Mouse (Mus musculus): Measurements from ENCODE around the gene Ipo13. TPM values are rescaled to one million over a fixed set of nuclear protein-coding genes. Genes with fewer than 3 reads are reported as not detected.
A peak's percentile ranks its signal among the peaks of the same experiment; 100 is the strongest.

Ipo13 gene
- total RNA-seq, 2 experiments from 2014 or later: 124 to 135 TPM

GRCm38 (mm10) chr4:117915489-117916105 lies 798 bp upstream of the Ipo13 start:
- no peak for DNase-seq (ENCODE audit: low spot score in 2 of 2)

- peak in 1 of 2 experiments; percentile 42 for DNase-seq (ENCODE audit: low spot score in 2 of 2)
Observed at GRCm38 (mm10) chr4:117914031-117914430, 768 bp downstream of the Ipo13 start.

GRCm38 (mm10) chr4:117913421-117913820 lies 1.4 kb downstream of the Ipo13 start:
- no peak for DNase-seq (ENCODE audit: low spot score in 2 of 2)

- DNase-seq (ENCODE audit: low spot score in 2 of 2): no peak
Observed at GRCm38 (mm10) chr4:117912685-117913273, 2.0 kb downstream of the Ipo13 start.

GRCm38 (mm10) chr4:117912131-117912561 lies 2.7 kb downstream of the Ipo13 start:
- no peak for DNase-seq (ENCODE audit: low spot score in 2 of 2)

- no peak for DNase-seq (ENCODE audit: low spot score in 2 of 2)
Observed at GRCm38 (mm10) chr4:117908834-117909453, 5.9 kb downstream of the Ipo13 start.

- no peak for DNase-seq (ENCODE audit: low spot score in 2 of 2)
Observed at GRCm38 (mm10) chr4:117906196-117906595, 8.6 kb downstream of the Ipo13 start.

GRCm38 (mm10) chr4:117904761-117905160 lies 10.0 kb downstream of the Ipo13 start:
- DNase-seq (ENCODE audit: low spot score in 2 of 2): no peak

GRCm38 (mm10) chr4:117904094-117904493 lies 10.7 kb downstream of the Ipo13 start:
- no peak for DNase-seq (ENCODE audit: low spot score in 2 of 2)

GRCm38 (mm10) chr4:117898111-117898510 lies 16.7 kb downstream of the Ipo13 start:
- no peak for DNase-seq (ENCODE audit: low spot score in 2 of 2)

- no peak for DNase-seq (ENCODE audit: low spot score in 2 of 2)
Observed at GRCm38 (mm10) chr4:117896031-117896430, 18.8 kb downstream of the Ipo13 start.

GRCm38 (mm10) chr4:117895339-117895738 lies 19.5 kb downstream of the Ipo13 start:
- no peak for DNase-seq (ENCODE audit: low spot score in 2 of 2)

- DNase-seq (ENCODE audit: low spot score in 2 of 2): no peak
Observed at GRCm38 (mm10) chr4:117894601-117895000, 20.2 kb downstream of the Ipo13 start.

GRCm38 (mm10) chr4:117893376-117893775 lies 21.4 kb downstream of the Ipo13 start:
- peak in 1 of 2 experiments; percentile 60 for DNase-seq (ENCODE audit: low spot score in 2 of 2)

- peak in 1 of 2 experiments; percentile 71 for DNase-seq (ENCODE audit: low spot score in 2 of 2)
Observed at GRCm38 (mm10) chr4:117891738-117892161, 23.0 kb downstream of the Ipo13 start, which contains the start of gene Dph2. Gene Dph2, minus strand, starts transcription at chr4:117892032.

- DNase-seq (ENCODE audit: low spot score in 2 of 2): no peak
Observed at GRCm38 (mm10) chr4:117890750-117891149, 24.0 kb downstream of the Ipo13 start.

- DNase-seq (ENCODE audit: low spot score in 2 of 2): no peak
Observed at GRCm38 (mm10) chr4:117890031-117890430, 24.8 kb downstream of the Ipo13 start.

GRCm38 (mm10) chr4:117889471-117889870 lies 25.3 kb downstream of the Ipo13 start:
- DNase-seq (ENCODE audit: low spot score in 2 of 2): no peak

GRCm38 (mm10) chr4:117887920-117888319 lies 26.9 kb downstream of the Ipo13 start:
- no peak for DNase-seq (ENCODE audit: low spot score in 2 of 2)

- peak; percentile 91 to 93 for DNase-seq (ENCODE audit: low spot score in 2 of 2)
Observed at GRCm38 (mm10) chr4:117887133-117887532, 27.7 kb downstream of the Ipo13 start, which contains the start of gene Atp6v0b. Gene Atp6v0b, minus strand, starts transcription at chr4:117887333.

- DNase-seq (ENCODE audit: low spot score in 2 of 2): no peak
Observed at GRCm38 (mm10) chr4:117886644-117887043, 28.2 kb downstream of the Ipo13 start.

GRCm38 (mm10) chr4:117885994-117886393 lies 28.8 kb downstream of the Ipo13 start:
- no peak for DNase-seq (ENCODE audit: low spot score in 2 of 2)
